Mouse (Mus musculus): ENCODE measurements around the gene Il27. TPM values are rescaled to one million over a fixed set of nuclear protein-coding genes. Genes with fewer than 3 reads are reported as not detected.

The Il27 gene
- total RNA-seq, 2 experiments from 2014 or later, result not detected

Small RNA genes within 50 kb of the gene (microRNA-seq; reads per million reads assigned to microRNA genes)
- gene Mir7059, result 3.7 to 7.2 reads per million in 2 experiments

Other genes starting within 250 kb of the Il27 start
- gene Lat, start 225.4 kb downstream of the Il27 start, total RNA-seq (2021), result 1 to 10 TPM; 1.5 to 1.7 TPM
- gene Spns1, start 217.5 kb downstream of the Il27 start, total RNA-seq (2021), result 10 to 100 TPM; 84.7 to 85.3 TPM
- gene Nfatc2ip, start 198.2 kb downstream of the Il27 start, total RNA-seq (2021), result 1 to 10 TPM; 4.5 to 5.8 TPM
- gene Cd19, start 180.1 kb downstream of the Il27 start, total RNA-seq (2021), result not detected
- 10 to 100 TPM; 14.0 to 14.6 TPM for gene Rabep2, start 166.2 kb downstream of the Il27 start, total RNA-seq (2021)
- under 1 TPM; 0.12 to 0.49 TPM for gene Atp2a1, start 131.8 kb downstream of the Il27 start, total RNA-seq (2021)
- gene Sh2b1, start 119.5 kb downstream of the Il27 start, total RNA-seq (2021), result 10 to 100 TPM; 73.1 to 76.3 TPM
- 10 to 100 TPM; 90.5 to 94.1 TPM for gene Tufm, start 107.6 kb downstream of the Il27 start, total RNA-seq (2021)
- gene Atxn2l, start 91.5 kb downstream of the Il27 start, total RNA-seq (2021), result 100 to 1,000 TPM; 110 to 115 TPM
- 100 to 1,000 TPM; 182 to 184 TPM for gene Eif3c, start 28.5 kb downstream of the Il27 start, total RNA-seq (2021)
- 1 to 10 TPM in 1 of 2 experiments, under 1 TPM in 1; 0.58 to 1.1 TPM for gene Apobr, start 10.0 kb downstream of the Il27 start, total RNA-seq (2021)
- gene Cln3, start 9.1 kb downstream of the Il27 start, total RNA-seq (2021), result 10 to 100 TPM; 26.2 to 26.7 TPM
- 10 to 100 TPM; 20.3 to 22.6 TPM for gene Nupr1, start 35.9 kb upstream of the Il27 start, total RNA-seq (2021)
- gene Sgf29, start 54.4 kb upstream of the Il27 start, total RNA-seq (2021), result 10 to 100 TPM; 30.5 to 32.9 TPM
- gene Sult1a1, start 81.5 kb upstream of the Il27 start, total RNA-seq (2021), result 10 to 100 TPM in 1 of 2 experiments, 1 to 10 TPM in 1; 8.1 to 12.9 TPM
- 10 to 100 TPM; 90.5 to 94.8 TPM for gene Bola2, start 100.5 kb upstream of the Il27 start, total RNA-seq (2021)
- gene Slx1b, start 100.8 kb upstream of the Il27 start, total RNA-seq (2021), result 10 to 100 TPM; 14.5 to 15.1 TPM
- 100 to 1,000 TPM; 161 to 166 TPM for gene Coro1a, start 112.8 kb upstream of the Il27 start, total RNA-seq (2021)
- 100 to 1,000 TPM; 157 to 208 TPM for gene Mapk3, start 164.7 kb upstream of the Il27 start, total RNA-seq (2021)
- 1 to 10 TPM; 1.3 to 3.5 TPM for gene Gdpd3, start 171.4 kb upstream of the Il27 start, total RNA-seq (2021)
- 100 to 1,000 TPM; 282 to 325 TPM for gene Ypel3, start 182.0 kb upstream of the Il27 start, total RNA-seq (2021)
- gene Tbx6, start 186.5 kb upstream of the Il27 start, total RNA-seq (2021), result under 1 TPM; 0.56 to 0.63 TPM
- 10 to 100 TPM; 48.3 to 48.5 TPM for gene Ppp4c, start 197.6 kb upstream of the Il27 start, total RNA-seq (2021)
- gene Fam57b, start 202.7 kb upstream of the Il27 start, total RNA-seq (2021), result 10 to 100 TPM; 63.0 to 65.5 TPM
- not detected for gene 4930451I11Rik, start 236.7 kb upstream of the Il27 start, total RNA-seq (2021)

Data from left cerebral cortex, adult 18-20 months (tissue).